Mouse (Mus musculus) heart, adult 9 months (tissue): ENCODE data around the gene Gm13128.
"Not testable (repeated sequence)": the region's sequence is repeated elsewhere in the genome, so short reads cannot be mapped to it uniquely, and the experiment has no call there.

Source experiments
- DNase-seq, 2 experiments: peaks; one replicate each; pipeline ENCODE4 v3.0.0; 2022; ENCODE audit warnings: low spot score in 2 of 2

Gene Gm13128

GRCm38 (mm10) chr4:144329949-144330348 is at the start of gene Gm13128:
Gene Gm13128, plus strand, starts transcription at chr4:144330249.
- DNase-seq: not testable (repeated sequence)

DNA sequence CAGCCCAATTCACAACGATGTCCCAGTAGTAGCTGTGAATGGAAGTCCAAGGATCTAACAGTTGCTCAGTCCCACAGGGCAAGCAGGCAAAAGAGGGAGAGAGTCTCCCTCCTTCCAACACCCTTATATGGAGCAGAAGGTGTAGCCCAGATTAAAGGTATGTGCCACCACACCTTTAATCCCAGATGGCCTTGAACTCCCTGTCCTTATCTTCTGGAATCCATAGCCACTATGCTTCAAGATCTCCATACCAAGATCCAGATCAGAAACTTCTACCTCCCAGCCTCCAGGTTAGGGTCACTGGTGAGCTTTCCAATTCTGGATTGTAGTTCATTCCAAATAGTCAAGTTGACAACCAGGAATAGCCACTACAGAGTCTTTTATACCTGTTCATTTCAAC is 49.7 kb upstream of the Gm13128 start, which contains the start of gene Pramel5:
Gene Pramel5, minus strand, starts transcription at position 101 of the 400 bp plus-strand sequence.
- not testable (repeated sequence) for DNase-seq

DNA sequence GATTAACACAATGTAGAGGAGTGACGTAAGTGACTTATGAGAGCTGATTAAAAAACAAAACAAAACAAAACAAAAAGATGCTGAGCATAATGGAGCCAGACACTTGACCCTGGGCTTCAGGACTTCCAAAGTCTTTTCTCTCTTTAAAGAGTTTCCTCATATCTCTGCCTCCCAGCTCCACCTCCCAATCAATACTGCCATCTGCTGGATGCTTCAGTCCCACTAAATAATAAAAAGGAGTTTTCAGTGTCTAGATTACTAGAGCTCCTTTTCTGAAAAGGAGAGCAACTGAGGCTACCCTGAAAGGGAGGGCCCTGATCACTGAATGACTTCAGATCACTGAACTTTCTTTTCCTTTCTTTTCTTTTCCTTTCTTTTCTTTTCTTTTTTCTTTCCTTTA is 30.6 kb upstream of the Gm13128 start:
- not testable (repeated sequence) for DNase-seq

DNA sequence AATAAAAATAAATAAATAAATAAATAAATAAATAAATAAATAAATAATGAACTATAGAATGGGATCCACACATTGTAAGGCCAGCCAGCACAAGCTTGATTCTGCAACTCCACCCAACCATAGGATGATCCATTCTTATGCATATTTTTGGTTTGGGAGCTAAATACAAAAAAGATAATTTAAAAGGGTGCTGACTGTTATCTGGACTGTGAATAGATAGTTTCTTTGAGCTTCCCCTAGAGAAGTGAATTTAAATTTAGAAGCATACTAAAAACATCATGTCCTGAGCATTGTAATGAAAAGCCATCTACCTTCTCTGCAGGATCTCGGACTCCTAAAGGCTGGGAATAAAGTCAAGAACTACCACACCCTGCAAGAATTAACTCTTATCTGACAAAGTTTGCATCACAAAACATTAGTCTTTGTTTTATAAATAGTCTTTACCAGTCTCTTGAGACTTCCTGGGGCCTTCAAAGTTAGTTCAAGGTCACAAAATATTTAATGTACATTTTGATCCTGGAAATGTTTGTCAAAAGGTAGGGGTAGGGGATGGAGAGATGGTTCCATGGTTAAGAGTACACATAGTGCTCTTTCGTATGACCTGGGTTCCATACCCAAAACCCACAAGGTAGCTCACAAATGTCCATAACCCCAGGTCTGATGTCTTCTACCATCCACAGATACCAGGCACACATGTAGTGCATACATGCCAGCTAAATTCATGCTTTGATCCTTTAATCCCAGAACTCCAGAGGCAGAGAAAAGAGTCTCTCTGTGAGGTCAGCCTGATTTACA is 17.2 kb upstream of the Gm13128 start:
- not testable (repeated sequence) for DNase-seq

- DNase-seq: not testable (repeated sequence)
Observed at GRCm38 (mm10) chr4:144335856-144336255, 5.8 kb downstream of the Gm13128 start.

DNA sequence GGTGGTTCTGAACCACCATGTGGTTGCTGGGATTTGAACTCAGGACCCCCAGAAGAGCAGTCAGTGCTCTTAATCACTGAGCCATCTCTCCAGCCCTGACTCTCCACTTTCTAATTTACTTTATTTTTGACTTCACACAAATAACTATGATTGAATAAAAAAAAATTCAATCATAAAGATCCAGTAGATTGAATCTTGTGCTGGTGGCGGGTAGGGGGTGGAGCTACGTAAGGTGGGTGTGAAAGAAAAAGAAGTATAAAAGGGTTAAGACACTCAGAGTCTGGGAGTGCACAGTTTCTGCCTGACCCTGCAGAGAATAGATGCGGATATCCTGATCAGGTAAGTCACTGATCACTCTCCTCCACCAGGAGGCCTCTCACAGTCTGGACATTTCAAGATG is 27.6 kb downstream of the Gm13128 start, which contains the start of gene Gm13119:
Gene Gm13119, plus strand, starts transcription at position 301 of the 400 bp plus-strand sequence.
- not testable (repeated sequence) for DNase-seq

- DNase-seq: no peak
Observed at GRCm38 (mm10) chr4:144377911-144378310, 47.9 kb downstream of the Gm13128 start, which contains the start of gene Pramef20. Gene Pramef20, minus strand, starts transcription at chr4:144377933.
